Mouse (Mus musculus): ENCODE data around the gene Ddo.

Gene Ddo

GRCm38 (mm10) chr10:40713829-40714228 lies 84.0 kb downstream of the Ddo start:
- TF ChIP-seq CTCF (conservative IDR thresholded peaks at IDR 0.05; ENCODE audit: low read length) (no peak), POU5F1 (IDR thresholded peaks at IDR 0.05; ENCODE audit: borderline replicate concordance, low read length) (no peak), NANOG (IDR thresholded peaks at IDR 0.05; ENCODE audit: borderline replicate concordance, low read length) (no peak)
- Histone ChIP-seq H3K27me3 (ENCODE audit: insufficient read depth, low read length) (no peaks in the 10 kb centered on the region), H3K4me3 (replicated peaks; ENCODE audit: low read length) (no peak overlapping the region), H3K4me1 (replicated peaks; ENCODE audit: low read depth, low read length) (peaks cover 13% of the 10 kb centered on the region), H3K36me3 (ENCODE audit: insufficient read depth, low read length) (no peaks in the 10 kb centered on the region), H3K9me3 (ENCODE audit: low read length) (peaks cover 2% of the 10 kb centered on the region; the same call in 1 of the 2 replicates)

GRCm38 (mm10) chr10:40715151-40715550 lies 85.3 kb downstream of the Ddo start:
- Histone ChIP-seq H3K9me3 (ENCODE audit: low read length) (no peaks in the 10 kb centered on the region), H3K4me1 (replicated peaks; ENCODE audit: low read depth, low read length) (peaks cover 13% of the 10 kb centered on the region), H3K4me3 (replicated peaks; ENCODE audit: low read length) (no peak overlapping the region), H3K27me3 (ENCODE audit: insufficient read depth, low read length) (peaks cover 4% of the 10 kb centered on the region; the same call in 1 of the 2 replicates), H3K36me3 (ENCODE audit: insufficient read depth, low read length) (no peaks in the 10 kb centered on the region)
- no peak for TF ChIP-seq POU5F1 (IDR thresholded peaks at IDR 0.05; ENCODE audit: borderline replicate concordance, low read length)
- no peak for TF ChIP-seq NANOG (IDR thresholded peaks at IDR 0.05; ENCODE audit: borderline replicate concordance, low read length)
- TF ChIP-seq CTCF (conservative IDR thresholded peaks at IDR 0.05; ENCODE audit: low read length) = no peak

GRCm38 (mm10) chr10:40716296-40716695 lies 86.5 kb downstream of the Ddo start:
- TF ChIP-seq NANOG (IDR thresholded peaks at IDR 0.05; ENCODE audit: borderline replicate concordance, low read length) = no peak
- TF ChIP-seq POU5F1 (IDR thresholded peaks at IDR 0.05; ENCODE audit: borderline replicate concordance, low read length) = no peak
- TF ChIP-seq CTCF (conservative IDR thresholded peaks at IDR 0.05; ENCODE audit: low read length) = no peak
- peaks cover 13% of the 10 kb centered on the region for H3K4me1 ChIP-seq (replicated peaks; ENCODE audit: low read depth, low read length)
- H3K4me3 ChIP-seq (replicated peaks; ENCODE audit: low read length) = no peak overlapping the region
- no peaks in the 10 kb centered on the region for H3K36me3 ChIP-seq (ENCODE audit: insufficient read depth, low read length)
- no peaks in the 10 kb centered on the region for H3K9me3 ChIP-seq (ENCODE audit: low read length)
- peaks cover 4% of the 10 kb centered on the region; the same call in 1 of the 2 replicates for H3K27me3 ChIP-seq (ENCODE audit: insufficient read depth, low read length)

GRCm38 (mm10) chr10:40716713-40717112 lies 86.9 kb downstream of the Ddo start:
- Histone ChIP-seq H3K4me3 (replicated peaks; ENCODE audit: low read length) (no peak overlapping the region), H3K4me1 (replicated peaks; ENCODE audit: low read depth, low read length) (peaks cover 13% of the 10 kb centered on the region), H3K9me3 (ENCODE audit: low read length) (peaks cover 1% of the 10 kb centered on the region; the same call in 1 of the 2 replicates), H3K36me3 (ENCODE audit: insufficient read depth, low read length) (no peaks in the 10 kb centered on the region), H3K27me3 (ENCODE audit: insufficient read depth, low read length) (peaks cover 4% of the 10 kb centered on the region; the same call in 1 of the 2 replicates)
- TF ChIP-seq NANOG (IDR thresholded peaks at IDR 0.05; ENCODE audit: borderline replicate concordance, low read length) = no peak
- no peak for TF ChIP-seq POU5F1 (IDR thresholded peaks at IDR 0.05; ENCODE audit: borderline replicate concordance, low read length)
- no peak for TF ChIP-seq CTCF (conservative IDR thresholded peaks at IDR 0.05; ENCODE audit: low read length)

GRCm38 (mm10) chr10:40718362-40718761 lies 88.6 kb downstream of the Ddo start:
- TF ChIP-seq POU5F1 (IDR thresholded peaks at IDR 0.05; ENCODE audit: borderline replicate concordance, low read length) = no peak
- no peak for TF ChIP-seq NANOG (IDR thresholded peaks at IDR 0.05; ENCODE audit: borderline replicate concordance, low read length)
- TF ChIP-seq CTCF (conservative IDR thresholded peaks at IDR 0.05; ENCODE audit: low read length) = no peak
- Histone ChIP-seq H3K4me3 (replicated peaks; ENCODE audit: low read length) (no peak overlapping the region), H3K4me1 (replicated peaks; ENCODE audit: low read depth, low read length) (peaks cover 8% of the 10 kb centered on the region), H3K36me3 (ENCODE audit: insufficient read depth, low read length) (no peaks in the 10 kb centered on the region), H3K27me3 (ENCODE audit: insufficient read depth, low read length) (peaks cover 4% of the 10 kb centered on the region; the same call in 1 of the 2 replicates), H3K9me3 (ENCODE audit: low read length) (peaks cover 11% of the 10 kb centered on the region)

GRCm38 (mm10) chr10:40719062-40719461 lies 89.3 kb downstream of the Ddo start:
- H3K27me3 ChIP-seq (ENCODE audit: insufficient read depth, low read length) = peaks cover 4% of the 10 kb centered on the region; the same call in 1 of the 2 replicates
- peaks cover 3% of the 10 kb centered on the region; the same call in 1 of the 2 replicates for H3K4me1 ChIP-seq (replicated peaks; ENCODE audit: low read depth, low read length)
- TF ChIP-seq CTCF (conservative IDR thresholded peaks at IDR 0.05; ENCODE audit: low read length) (no peak), POU5F1 (IDR thresholded peaks at IDR 0.05; ENCODE audit: borderline replicate concordance, low read length) (no peak), NANOG (IDR thresholded peaks at IDR 0.05; ENCODE audit: borderline replicate concordance, low read length) (no peak)
- peaks cover 18% of the 10 kb centered on the region for H3K9me3 ChIP-seq (ENCODE audit: low read length)
- no peaks in the 10 kb centered on the region for H3K36me3 ChIP-seq (ENCODE audit: insufficient read depth, low read length)
- H3K4me3 ChIP-seq (replicated peaks; ENCODE audit: low read length) = no peak overlapping the region

GRCm38 (mm10) chr10:40720883-40721282 lies 91.1 kb downstream of the Ddo start:
- no peak overlapping the region for H3K4me3 ChIP-seq (replicated peaks; ENCODE audit: low read length)
- H3K9me3 ChIP-seq (ENCODE audit: low read length) = peaks cover 24% of the 10 kb centered on the region
- no peaks in the 10 kb centered on the region for H3K4me1 ChIP-seq (replicated peaks; ENCODE audit: low read depth, low read length)
- peaks cover 4% of the 10 kb centered on the region; the same call in 1 of the 2 replicates for H3K27me3 ChIP-seq (ENCODE audit: insufficient read depth, low read length)
- no peaks in the 10 kb centered on the region for H3K36me3 ChIP-seq (ENCODE audit: insufficient read depth, low read length)
- no peak for TF ChIP-seq NANOG (IDR thresholded peaks at IDR 0.05; ENCODE audit: borderline replicate concordance, low read length)
- no peak for TF ChIP-seq CTCF (conservative IDR thresholded peaks at IDR 0.05; ENCODE audit: low read length)
- no peak for TF ChIP-seq POU5F1 (IDR thresholded peaks at IDR 0.05; ENCODE audit: borderline replicate concordance, low read length)

GRCm38 (mm10) chr10:40724342-40724741 lies 94.5 kb downstream of the Ddo start:
- H3K4me1 ChIP-seq (replicated peaks; ENCODE audit: low read depth, low read length) = peaks cover 7% of the 10 kb centered on the region
- no peak for TF ChIP-seq CTCF (conservative IDR thresholded peaks at IDR 0.05; ENCODE audit: low read length)
- no peak for TF ChIP-seq NANOG (IDR thresholded peaks at IDR 0.05; ENCODE audit: borderline replicate concordance, low read length)
- no peak for TF ChIP-seq POU5F1 (IDR thresholded peaks at IDR 0.05; ENCODE audit: borderline replicate concordance, low read length)
- no peaks in the 10 kb centered on the region for H3K36me3 ChIP-seq (ENCODE audit: insufficient read depth, low read length)
- H3K27me3 ChIP-seq (ENCODE audit: insufficient read depth, low read length) = peaks cover 4% of the 10 kb centered on the region; the same call in 1 of the 2 replicates
- H3K4me3 ChIP-seq (replicated peaks; ENCODE audit: low read length) = no peak overlapping the region
- H3K9me3 ChIP-seq (ENCODE audit: low read length) = peaks cover 24% of the 10 kb centered on the region

GRCm38 (mm10) chr10:40725066-40725465 lies 95.3 kb downstream of the Ddo start:
- peaks cover 7% of the 10 kb centered on the region for H3K4me1 ChIP-seq (replicated peaks; ENCODE audit: low read depth, low read length)
- TF ChIP-seq NANOG (IDR thresholded peaks at IDR 0.05; ENCODE audit: borderline replicate concordance, low read length) (no peak), CTCF (conservative IDR thresholded peaks at IDR 0.05; ENCODE audit: low read length) (no peak), POU5F1 (IDR thresholded peaks at IDR 0.05; ENCODE audit: borderline replicate concordance, low read length) (no peak)
- peaks cover 24% of the 10 kb centered on the region for H3K9me3 ChIP-seq (ENCODE audit: low read length)
- no peak overlapping the region for H3K4me3 ChIP-seq (replicated peaks; ENCODE audit: low read length)
- no peaks in the 10 kb centered on the region for H3K36me3 ChIP-seq (ENCODE audit: insufficient read depth, low read length)
- no peaks in the 10 kb centered on the region for H3K27me3 ChIP-seq (ENCODE audit: insufficient read depth, low read length)

Measured in E14TG2a.4 (cell line).